Mouse (Mus musculus) T-helper 17 cell (primary cell): ENCODE measurements at regions not wholly inside any gene's neighbourhood (a gene's known extent, or its start where the extent isn't known, plus 50 kb on each side); places are given as distances from the start of the nearest gene placed in this dataset.
"Not testable (repeated sequence)": the region's sequence is repeated elsewhere in the genome, so short reads cannot be mapped to it uniquely, and the experiment has no call there.

Experiments
- in situ Hi-C, 2 experiments: fragments of 300-600 bp; cut with MboI, MseI; formaldehyde crosslinking; loops; 1 replicate in 1 of 2; 2 replicates in 1 of 2; pipeline ENCODE4 v1.15.1; 2025; ENCODE audit warnings: high pct_unique_total_duplicates in 2 of 2

GRCm38 (mm10) chr6:53233777-53234176 lies 53.3 kb upstream of the Creb5 start:
- in situ Hi-C loops = no loop called here

GRCm38 (mm10) chr6:53232616-53233015 lies 54.5 kb upstream of the Creb5 start:
- in situ Hi-C loops = no loop called here

- in situ Hi-C loops = no loop called here
These were observed 57.7 kb upstream of the Creb5 start for GRCm38 (mm10) chr6:53229350-53229749.

GRCm38 (mm10) chr6:53222104-53222503 lies 65.0 kb upstream of the Creb5 start:
- in situ Hi-C loops = no loop called here

- in situ Hi-C loops = no loop called here
These were observed 65.4 kb upstream of the Creb5 start for GRCm38 (mm10) chr6:53221668-53222005.

- in situ Hi-C loops = no loop called here
These were observed 66.0 kb upstream of the Creb5 start for GRCm38 (mm10) chr6:53220784-53221667.

- in situ Hi-C loops = no loop called here
These were observed 68.2 kb upstream of the Creb5 start for GRCm38 (mm10) chr6:53218871-53219286.

GRCm38 (mm10) chr6:53217234-53218015 lies 69.6 kb upstream of the Creb5 start:
- in situ Hi-C loops = no loop called here

GRCm38 (mm10) chr6:53216715-53217114 lies 70.4 kb upstream of the Creb5 start:
- in situ Hi-C loops = no loop called here

GRCm38 (mm10) chr6:53211420-53211819 lies 75.7 kb upstream of the Creb5 start:
- in situ Hi-C loops = no loop called here

- in situ Hi-C loops = no loop called here
These were observed 77.7 kb upstream of the Creb5 start for GRCm38 (mm10) chr6:53209398-53209797.

- in situ Hi-C loops = no loop called here
These were observed 78.6 kb upstream of the Creb5 start for GRCm38 (mm10) chr6:53208474-53208873.

GRCm38 (mm10) chr6:53207781-53208180 lies 79.3 kb upstream of the Creb5 start:
- in situ Hi-C loops = no loop called here

GRCm38 (mm10) chr6:53207361-53207760 lies 79.7 kb upstream of the Creb5 start:
- in situ Hi-C loops = no loop called here

- in situ Hi-C loops = no loop called here
These were observed 85.7 kb upstream of the Creb5 start for GRCm38 (mm10) chr6:53201281-53201956.

GRCm38 (mm10) chr6:53199474-53199873 lies 87.6 kb upstream of the Creb5 start:
- in situ Hi-C loops = no loop called here

- in situ Hi-C loops = not testable (repeated sequence)
These were observed 104.9 kb upstream of the Creb5 start for GRCm38 (mm10) chr6:53182131-53182530.

- in situ Hi-C loops = no loop called here
These were observed 96.0 kb upstream of the Jazf1 start for GRCm38 (mm10) chr6:53164423-53164841.

- in situ Hi-C loops = no loop called here
These were observed 94.7 kb upstream of the Jazf1 start for GRCm38 (mm10) chr6:53163091-53163490.

- in situ Hi-C loops = no loop called here
These were observed 93.2 kb upstream of the Jazf1 start for GRCm38 (mm10) chr6:53161627-53162026.

- in situ Hi-C loops = loop anchor here in 1 of 2 experiments (5.0 kb wide), 1 partner anchor 62 kb away; no protein-coding TSS in a partner anchor
These were observed 86.2 kb upstream of the Jazf1 start for GRCm38 (mm10) chr6:53154621-53155020.

GRCm38 (mm10) chr6:53147478-53147877 lies 79.0 kb upstream of the Jazf1 start:
- in situ Hi-C loops = loop anchor here in 1 of 2 experiments (10.0 kb wide), 1 partner anchor 123 kb away; no protein-coding TSS in a partner anchor
